Mouse (Mus musculus) forebrain, postnatal 0 days (tissue): ENCODE data around the gene Olfr435. TPM values are rescaled to one million over a fixed set of nuclear protein-coding genes. Genes with fewer than 3 reads are reported as not detected.
"Not testable (repeated sequence)": the region's sequence is repeated elsewhere in the genome, so short reads cannot be mapped to it uniquely, and the experiment has no call there.

Experiments used
- ATAC-seq: fragments of 200-750 bp; cut with Nextera tagmentation; 2 replicates; pipeline ENCODE4 v1.8.0; 2017; ENCODE audit warnings: mild to moderate bottlenecking, moderate library complexity
- DNase-seq: peaks from one replicate; pipeline ENCODE4 v3.0.0-alpha.2; 2015
- H3K27ac ChIP-seq: fragments of 300-500 bp; sonication (generic); 2 replicates; pipeline ENCODE4 v1.5.1; 2014; ENCODE audit warnings: low read depth, mild to moderate bottlenecking, antibody characterized with exemption, low read length, moderate library complexity, mixed read lengths
- H3K27me3 ChIP-seq: fragments of 300-500 bp; sonication (generic); 2 replicates; pipeline ENCODE4 v1.6.1; 2014; ENCODE audit warnings: mild to moderate bottlenecking, low read length, mixed read lengths; ENCODE audit not compliant: insufficient read depth
- H3K36me3 ChIP-seq: fragments of 300-500 bp; sonication (generic); 2 replicates; pipeline ENCODE4 v1.6.1; 2014; ENCODE audit warnings: mild to moderate bottlenecking, moderate library complexity; ENCODE audit not compliant: insufficient read depth
- H3K4me1 ChIP-seq: fragments of 300-500 bp; sonication (generic); 2 replicates; pipeline ENCODE4 v1.6.1; 2014; ENCODE audit warnings: antibody characterized with exemption; ENCODE audit not compliant: insufficient read depth
- H3K4me2 ChIP-seq: fragments of 300-500 bp; sonication (generic); 2 replicates; pipeline ENCODE4 v1.6.1; 2014; ENCODE audit warnings: low read depth, mild to moderate bottlenecking, moderate library complexity
- H3K4me3 ChIP-seq: fragments of 300-500 bp; sonication (generic); 2 replicates; pipeline ENCODE4 v1.5.1; 2014; ENCODE audit warnings: low read depth, low read length, mixed read lengths
- H3K9ac ChIP-seq: fragments of 300-500 bp; sonication (generic); 2 replicates; pipeline ENCODE4 v1.6.1; 2014; ENCODE audit warnings: mild to moderate bottlenecking
- H3K9me3 ChIP-seq: fragments of 300-500 bp; sonication (generic); 2 replicates; pipeline ENCODE4 v1.6.1; 2016; ENCODE audit warnings: low read length
- CTCF ChIP-seq: sonication (generic); IDR thresholded peaks from 2 replicates; pipeline ENCODE4 v1.5.1; 2016; ENCODE audit warnings: antibody characterized with exemption, control low read depth, low read depth
- WGBS: fragments of 180-500 bp; shearing (Covaris S2); extraction: QIAGEN DNeasy Blood & Tissue Kit; methylation state at CpG from one replicate; pipeline ENCODE4 v1.1.7; 2014; 5-methylcytosine and 5-hydroxymethylcytosine counted together
- polyA plus RNA-seq: library from polyadenylated mRNA; unstranded; fragments of >200 nt; fragmentation: Nextera tagmentation; extraction: Ambion mirVana; gene quantifications from 2 replicates; pipeline ENCODE4 v1.2.1, GENCODE M21; 2015
- total RNA-seq: library from RNA; depleted of rRNA; stranded (reverse); fragments of >200 nt; gene quantifications from 2 replicates; pipeline ENCODE4 v1.2.3, GENCODE M21; 2014

Gene Olfr435
- total and polyA plus RNA-seq, 2 experiments from 2014 or later, result not detected

GRCm38 (mm10) chr6:43190986-43191385 lies 6.0 kb upstream of the Olfr435 start:
- Histone ChIP-seq H3K27ac (no peak overlapping the region), H3K36me3 (no peaks in the 10 kb centered on the region), H3K4me1 (no peaks in the 10 kb centered on the region), H3K4me2 (no peak overlapping the region), H3K9me3 (no peaks in the 10 kb centered on the region), H3K4me3 (no peak overlapping the region), H3K27me3 (no peaks in the 10 kb centered on the region), H3K9ac (no peak overlapping the region)
- WGBS, result 77% methylated on average over 3 of the region's 3 CpGs
- TF ChIP-seq CTCF, result no peak
- DNase-seq, result no peak
- ATAC-seq, result no peak

GRCm38 (mm10) chr6:43198094-43198493 lies 1.1 kb downstream of the Olfr435 start:
- DNase-seq (no peak), ATAC-seq (no peak)
- Histone ChIP-seq H3K9ac (no peak overlapping the region), H3K27ac (no peak overlapping the region), H3K36me3 (no peaks in the 10 kb centered on the region), H3K4me2 (no peak overlapping the region), H3K9me3 (no peaks in the 10 kb centered on the region), H3K4me1 (no peaks in the 10 kb centered on the region), H3K4me3 (no peak overlapping the region), H3K27me3 (no peaks in the 10 kb centered on the region)
- WGBS, result 80% methylated on average over 3 of the region's 3 CpGs
- TF ChIP-seq CTCF, result no peak

- Histone ChIP-seq H3K9ac (no peak overlapping the region), H3K4me3 (no peak overlapping the region), H3K27ac (no peak overlapping the region), H3K4me2 (no peak overlapping the region), H3K4me1 (no peaks in the 10 kb centered on the region), H3K9me3 (0 out of 2 replicates have a peak, but pooled peaks cover 4% of the 10 kb centered on the region), H3K36me3 (no peaks in the 10 kb centered on the region), H3K27me3 (no peaks in the 10 kb centered on the region)
- DNase-seq (no peak), ATAC-seq (no peak)
- TF ChIP-seq CTCF, result no peak
Measured at GRCm38 (mm10) chr6:43202786-43203185, 5.8 kb downstream of the Olfr435 start.

- Histone ChIP-seq H3K4me1 (no peaks in the 10 kb centered on the region), H3K4me3 (no peak overlapping the region), H3K27me3 (no peaks in the 10 kb centered on the region), H3K9ac (no peak overlapping the region), H3K27ac (no peak overlapping the region), H3K9me3 (0 out of 2 replicates have a peak, but pooled peaks cover 4% of the 10 kb centered on the region), H3K36me3 (no peaks in the 10 kb centered on the region), H3K4me2 (no peak overlapping the region)
- TF ChIP-seq CTCF, result no peak
- DNase-seq (no peak), ATAC-seq (no peak)
- WGBS, result 28% methylated on average over 2 of the region's 2 CpGs
Measured at GRCm38 (mm10) chr6:43205355-43205754, 8.4 kb downstream of the Olfr435 start.

- ATAC-seq, H3K27me3 ChIP-seq, H3K9ac ChIP-seq, DNase-seq, H3K27ac ChIP-seq, H3K4me3 ChIP-seq, H3K36me3 ChIP-seq, H3K4me2 ChIP-seq, H3K4me1 ChIP-seq, H3K9me3 ChIP-seq: not testable (repeated sequence)
Measured at GRCm38 (mm10) chr6:43212873-43213272, 15.9 kb downstream of the Olfr435 start, which contains the start of gene Olfr434. Gene Olfr434, plus strand, starts transcription at chr6:43213021.

- H3K27me3 ChIP-seq, H3K4me3 ChIP-seq, DNase-seq, H3K9ac ChIP-seq, H3K27ac ChIP-seq, ATAC-seq, H3K4me1 ChIP-seq, H3K36me3 ChIP-seq, H3K9me3 ChIP-seq, H3K4me2 ChIP-seq: not testable (repeated sequence)
- 87% methylated on average over 1 of the region's 1 CpGs for WGBS
Measured at GRCm38 (mm10) chr6:43231255-43231654, 34.3 kb downstream of the Olfr435 start, which contains the start of gene Olfr47. Gene Olfr47, plus strand, starts transcription at chr6:43231529.

GRCm38 (mm10) chr6:43242061-43242460 lies 45.1 kb downstream of the Olfr435 start:
- DNase-seq (no peak), ATAC-seq (no peak)
- Histone ChIP-seq H3K27me3 (no peaks in the 10 kb centered on the region), H3K4me2 (no peak overlapping the region), H3K4me3 (no peak overlapping the region), H3K9ac (no peak overlapping the region), H3K36me3 (no peaks in the 10 kb centered on the region), H3K9me3 (no peaks in the 10 kb centered on the region), H3K27ac (no peak overlapping the region), H3K4me1 (no peaks in the 10 kb centered on the region)
- WGBS, result 19% methylated on average over 4 of the region's 4 CpGs
- TF ChIP-seq CTCF, result no peak

- Histone ChIP-seq H3K27ac (no peak overlapping the region), H3K4me2 (no peak overlapping the region), H3K4me1 (no peaks in the 10 kb centered on the region), H3K36me3 (no peaks in the 10 kb centered on the region), H3K4me3 (no peak overlapping the region), H3K9me3 (no peaks in the 10 kb centered on the region), H3K27me3 (no peaks in the 10 kb centered on the region), H3K9ac (no peak overlapping the region)
- no peak for TF ChIP-seq CTCF
- WGBS, result 72% methylated on average over 3 of the region's 3 CpGs
- DNase-seq (no peak), ATAC-seq (no peak)
Measured at GRCm38 (mm10) chr6:43247396-43247795, 50.5 kb downstream of the Olfr435 start.
